Mouse (Mus musculus) cerebellum, adult 2 months (tissue): Measurements from ENCODE around the gene Adgrl3.

ENCODE experiments used
- CTCF ChIP-seq: fragments of 200-500 bp; IDR thresholded peaks from 2 replicates; pipeline ENCODE4 v1.5.1; 2011; ENCODE audit warnings: low read depth, mild to moderate bottlenecking, control low read depth, low read length, moderate library complexity, borderline replicate concordance; ENCODE audit not compliant: insufficient read depth
- POLR2A ChIP-seq: fragments of 200-500 bp; IDR thresholded peaks from 2 replicates; pipeline ENCODE4 v1.6.1; 2011; ENCODE audit warnings: low read length, control low read depth, borderline replicate concordance; ENCODE audit not compliant: insufficient read depth

DNA sequence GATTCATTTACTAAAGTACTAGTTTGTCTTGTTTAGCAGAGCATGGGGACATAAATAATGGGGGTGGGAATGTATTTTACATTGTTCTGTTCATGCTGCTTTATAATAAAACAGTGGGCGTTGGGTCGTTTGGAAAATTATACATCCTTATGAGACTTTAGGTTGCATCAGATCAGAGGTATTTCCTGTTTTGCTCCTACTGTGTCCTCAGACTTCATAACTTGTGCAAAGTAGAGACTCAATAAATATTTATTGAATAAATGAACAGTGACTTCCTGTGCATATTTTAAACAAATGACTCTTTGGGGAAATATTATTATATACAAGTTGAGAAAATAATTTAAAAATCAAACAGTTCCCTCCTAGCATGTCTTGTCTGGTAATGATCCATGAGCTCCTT, 259.3 kb downstream of the Adgrl3 start:
- TF ChIP-seq CTCF, result no peak
- no peak for TF ChIP-seq POLR2A
